Mouse (Mus musculus) ES-CJ7 (cell line): ENCODE data around the gene Slc9b1.

Source experiments
- DNase-seq: peaks from one replicate; pipeline ENCODE4 v3.0.0; 2011; ENCODE audit warnings: low read depth, low spot score

Slc9b1 gene

GRCm38 (mm10) chr3:135393186-135393585, 45.4 kb downstream of the Slc9b1 start:
- no peak for DNase-seq

DNA sequence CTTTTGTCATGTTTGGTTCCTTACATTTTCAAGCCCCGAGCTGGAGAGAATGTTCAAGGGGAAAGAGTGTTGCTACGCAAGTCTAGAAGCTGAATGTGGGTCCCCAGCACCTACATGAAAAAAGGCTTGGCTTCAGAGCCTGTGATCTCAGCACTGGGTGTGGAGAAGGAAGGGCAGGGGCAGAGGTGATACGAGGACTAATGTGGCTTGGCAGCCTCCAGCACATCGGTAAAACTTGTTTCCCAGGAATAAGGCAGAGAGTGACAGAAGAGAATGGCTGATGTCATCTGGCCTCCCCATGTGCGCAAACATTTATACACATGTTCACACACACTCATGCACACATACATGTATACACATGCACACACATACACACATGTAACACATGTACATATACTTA, 47.3 kb downstream of the Slc9b1 start:
- no peak for DNase-seq

DNA sequence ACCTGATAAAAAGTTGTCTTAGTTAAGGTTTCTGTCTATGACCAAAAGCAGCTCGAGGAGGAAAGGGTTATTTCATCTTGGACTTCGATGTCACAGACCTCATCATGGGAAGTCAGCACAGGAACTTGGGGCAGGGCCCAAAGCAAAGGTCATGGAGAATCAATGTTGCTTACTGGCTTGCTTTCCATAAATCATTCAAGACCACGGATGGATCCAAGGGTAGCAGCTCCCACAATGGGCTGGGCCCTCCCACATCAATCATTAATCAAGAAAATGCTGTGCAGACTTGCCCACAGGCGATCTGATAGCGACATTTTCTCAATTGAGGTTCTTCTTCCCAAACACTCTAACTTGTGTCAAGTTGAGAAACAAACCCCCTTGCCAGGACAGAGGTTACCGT, 48.3 kb downstream of the Slc9b1 start:
- no peak for DNase-seq

- no peak for DNase-seq
Observed at GRCm38 (mm10) chr3:135397112-135397511, 49.3 kb downstream of the Slc9b1 start.

GRCm38 (mm10) chr3:135402201-135402658, 54.4 kb downstream of the Slc9b1 start:
- DNase-seq, result peak; percentile 87

GRCm38 (mm10) chr3:135403211-135403610, 55.4 kb downstream of the Slc9b1 start:
- DNase-seq, result no peak

- peak; percentile 55 for DNase-seq
Observed at GRCm38 (mm10) chr3:135403856-135404255, 56.0 kb downstream of the Slc9b1 start.

GRCm38 (mm10) chr3:135404599-135404998, 56.8 kb downstream of the Slc9b1 start:
- DNase-seq, result no peak

DNA sequence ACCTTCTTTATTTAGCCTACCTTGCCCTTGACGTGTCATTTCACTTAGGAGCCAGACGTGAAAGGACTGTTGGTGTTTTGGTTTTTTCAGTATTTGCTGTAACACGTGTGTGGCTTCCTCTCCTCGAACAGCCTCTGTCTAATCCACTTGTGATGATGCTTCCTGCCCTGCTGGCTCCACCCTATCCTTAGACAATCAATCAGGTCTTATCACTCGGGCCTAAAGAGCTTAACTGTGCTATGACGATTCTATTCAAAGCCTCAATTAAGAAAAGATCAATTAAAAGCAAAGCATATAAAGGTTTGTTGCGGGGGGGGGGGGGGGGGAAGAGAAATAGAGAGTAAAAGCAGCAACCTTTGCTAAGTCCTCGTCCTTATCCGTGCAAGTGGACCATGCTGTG, 59.5 kb downstream of the Slc9b1 start:
- DNase-seq, result no peak

- DNase-seq, result peak; percentile 46
Observed at GRCm38 (mm10) chr3:135409219-135409618, 61.4 kb downstream of the Slc9b1 start.

DNA sequence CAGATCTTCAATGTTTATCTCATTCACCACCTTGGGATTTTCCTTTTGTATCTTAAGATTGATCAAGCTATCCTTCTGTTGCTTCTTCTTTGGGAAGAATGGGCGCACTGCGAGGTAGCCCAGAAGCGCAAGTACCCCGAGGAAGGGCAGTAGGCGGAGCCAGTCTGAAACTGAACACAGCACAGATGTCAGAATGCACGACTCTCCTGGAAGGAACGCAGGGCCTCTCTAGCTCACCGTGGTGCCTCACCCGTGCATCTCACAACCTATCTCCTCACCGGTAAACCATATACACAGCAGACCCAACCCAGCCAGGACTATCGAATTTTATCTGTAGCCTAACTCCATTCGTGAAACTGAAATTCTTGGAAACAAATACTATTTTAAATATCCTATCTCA, 63.2 kb downstream of the Slc9b1 start:
- no peak for DNase-seq

DNA sequence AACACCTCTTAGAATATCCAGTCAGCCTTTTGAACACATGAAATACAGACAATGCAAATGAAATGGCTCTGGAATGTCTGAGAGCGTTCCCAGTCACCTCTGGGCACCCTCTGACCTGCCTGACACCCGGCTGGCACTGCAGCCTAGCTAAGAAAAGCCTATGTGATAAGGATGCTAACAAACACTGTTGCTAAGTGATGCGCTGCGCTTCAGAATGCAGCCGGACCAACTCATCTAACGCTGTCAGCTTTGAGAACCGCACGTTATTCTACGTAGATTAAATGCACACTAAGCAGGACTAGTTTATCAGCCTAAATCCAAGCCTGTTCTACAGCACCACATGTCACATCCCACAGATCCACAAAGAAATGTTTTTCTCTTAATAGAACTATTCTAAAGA, 64.0 kb downstream of the Slc9b1 start:
- DNase-seq, result no peak

DNA sequence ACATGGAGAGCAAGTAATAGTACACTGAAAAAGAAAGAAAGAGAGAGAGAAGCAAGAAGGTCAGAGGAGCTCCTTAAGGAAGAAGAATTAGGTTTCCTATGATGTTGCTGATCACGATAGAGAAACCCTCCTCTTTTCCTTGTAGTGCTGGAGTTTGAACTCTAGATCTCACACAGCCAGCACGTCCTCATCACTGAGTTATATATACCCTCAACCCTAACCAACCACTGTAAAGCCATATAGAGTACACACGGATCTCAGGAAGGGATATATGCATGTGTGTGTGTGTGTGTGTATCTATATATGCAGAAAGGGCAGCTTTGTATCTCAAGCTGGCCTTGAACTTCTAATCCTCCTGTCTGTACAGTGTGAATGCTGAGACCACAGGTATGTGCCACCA, 69.4 kb downstream of the Slc9b1 start:
- DNase-seq, result no peak

DNA sequence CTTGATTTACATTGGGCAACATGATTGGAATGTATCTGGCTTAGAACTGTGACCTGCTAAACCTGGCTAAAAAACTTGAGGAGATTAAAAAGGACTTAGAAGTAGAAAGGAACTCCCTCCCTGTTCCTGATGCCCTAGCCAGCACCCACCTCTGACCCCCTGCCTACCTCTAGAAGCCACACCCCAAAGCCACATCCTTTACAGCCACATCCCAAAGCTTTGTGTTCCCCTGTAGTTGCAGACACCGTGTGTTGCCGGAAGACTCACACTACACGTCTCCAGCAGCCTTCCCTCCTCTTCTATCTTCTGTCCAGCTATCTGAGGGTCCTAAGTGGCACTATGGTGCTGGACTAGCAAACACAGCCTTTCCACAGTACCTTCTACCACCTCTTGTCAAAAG, 70.0 kb downstream of the Slc9b1 start:
- peak; percentile 20 for DNase-seq

GRCm38 (mm10) chr3:135420542-135421309, 72.9 kb downstream of the Slc9b1 start:
- no peak for DNase-seq

DNA sequence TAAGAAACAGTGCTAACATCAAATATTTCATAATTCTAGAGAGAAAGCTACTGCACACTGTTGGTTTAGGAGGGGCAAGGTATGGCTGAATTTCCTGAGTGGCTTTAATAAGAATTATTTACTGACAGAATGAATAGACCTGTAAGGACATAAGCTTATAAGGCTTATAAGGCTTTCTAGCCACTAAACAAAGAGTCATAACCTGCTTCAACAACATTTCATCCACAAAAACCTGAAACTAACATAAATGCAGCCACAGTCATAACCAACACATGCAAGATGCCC, 73.4 kb downstream of the Slc9b1 start:
- DNase-seq, result no peak

DNA sequence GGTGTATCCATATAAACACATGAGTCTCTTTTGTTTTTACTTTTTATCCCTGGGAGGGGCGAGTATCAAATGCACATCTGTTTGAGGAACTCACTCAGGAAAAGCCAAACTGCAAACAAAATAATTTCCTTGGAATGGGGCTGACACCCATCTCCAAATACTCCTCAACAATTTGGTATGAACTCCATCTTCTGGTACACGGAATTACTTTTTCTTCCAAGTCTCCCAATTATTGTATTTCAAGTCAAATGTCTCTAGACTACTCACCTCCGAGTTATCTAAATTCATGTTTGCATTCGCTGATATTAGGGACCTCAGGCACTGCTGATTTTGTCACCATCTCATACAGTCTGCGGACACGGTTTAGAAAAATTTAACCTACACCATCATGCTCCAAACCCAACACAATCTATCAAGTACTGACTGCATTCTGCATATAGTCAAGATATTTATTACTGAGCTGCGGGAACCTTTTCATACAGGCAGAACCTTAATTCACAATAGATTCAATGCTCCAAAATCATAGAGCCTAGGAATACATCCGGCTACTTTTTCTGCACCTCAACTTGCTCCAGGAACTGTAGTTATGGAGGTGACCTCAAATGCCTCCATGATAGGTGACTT, 74.5 kb downstream of the Slc9b1 start:
- no peak for DNase-seq

GRCm38 (mm10) chr3:135422856-135423607, 75.2 kb downstream of the Slc9b1 start:
- peak; percentile 71 for DNase-seq

GRCm38 (mm10) chr3:135423608-135424212, 75.9 kb downstream of the Slc9b1 start, which contains the start of gene Cisd2:
TSS of gene Cisd2 (minus strand) at chr3:135423925.
- peak; percentile 30 for DNase-seq

DNA sequence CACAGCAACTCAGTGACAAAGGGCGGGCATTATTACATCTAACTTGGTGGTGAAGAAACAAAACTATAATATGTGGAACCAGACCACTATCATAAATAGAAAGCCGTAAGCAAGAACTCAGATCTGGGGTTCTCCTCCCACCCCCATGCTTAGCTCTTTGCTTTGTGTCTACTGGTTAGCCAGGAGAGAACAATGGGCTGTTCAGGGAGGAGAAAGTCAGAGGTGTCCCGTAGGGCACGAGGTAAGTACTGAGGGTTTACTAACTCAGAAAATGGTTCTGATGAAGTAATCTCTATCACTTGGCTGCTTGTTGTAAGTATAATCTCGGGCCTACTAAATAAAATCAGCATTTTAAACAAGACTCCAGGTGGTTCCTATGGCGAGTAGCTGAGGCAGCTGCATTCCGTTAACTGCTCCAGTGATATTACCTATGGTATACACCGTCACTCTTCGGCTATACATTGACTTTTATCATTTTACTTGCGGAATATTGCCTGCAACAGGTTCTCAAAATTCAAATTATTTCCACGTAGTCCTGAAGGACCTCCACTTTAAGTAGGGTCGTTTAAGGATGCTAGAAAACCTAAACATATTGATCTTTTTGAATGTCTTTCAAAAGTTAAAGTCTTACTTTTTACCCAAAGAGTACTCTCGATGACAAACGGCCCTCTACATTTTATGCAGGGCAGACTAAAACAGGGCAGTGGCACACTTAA, 89.2 kb downstream of the Slc9b1 start:
- DNase-seq, result peak; percentile 51

- DNase-seq, result peak; percentile 100
Observed at GRCm38 (mm10) chr3:135437758-135438495, 90.1 kb downstream of the Slc9b1 start, which contains the start of gene Ube2d3. TSS of gene Ube2d3 (plus strand) at chr3:135438149.
